Mouse (Mus musculus): Measurements from ENCODE around the gene Txnrd1. TPM values are rescaled to one million over a fixed set of nuclear protein-coding genes. Genes with fewer than 3 reads are reported as not detected.
A peak's percentile ranks its signal among the peaks of the same experiment; 100 is the strongest.

Gene Txnrd1
- polyA plus RNA-seq, 1 experiment from 2014 or later, result 108 TPM

DNA sequence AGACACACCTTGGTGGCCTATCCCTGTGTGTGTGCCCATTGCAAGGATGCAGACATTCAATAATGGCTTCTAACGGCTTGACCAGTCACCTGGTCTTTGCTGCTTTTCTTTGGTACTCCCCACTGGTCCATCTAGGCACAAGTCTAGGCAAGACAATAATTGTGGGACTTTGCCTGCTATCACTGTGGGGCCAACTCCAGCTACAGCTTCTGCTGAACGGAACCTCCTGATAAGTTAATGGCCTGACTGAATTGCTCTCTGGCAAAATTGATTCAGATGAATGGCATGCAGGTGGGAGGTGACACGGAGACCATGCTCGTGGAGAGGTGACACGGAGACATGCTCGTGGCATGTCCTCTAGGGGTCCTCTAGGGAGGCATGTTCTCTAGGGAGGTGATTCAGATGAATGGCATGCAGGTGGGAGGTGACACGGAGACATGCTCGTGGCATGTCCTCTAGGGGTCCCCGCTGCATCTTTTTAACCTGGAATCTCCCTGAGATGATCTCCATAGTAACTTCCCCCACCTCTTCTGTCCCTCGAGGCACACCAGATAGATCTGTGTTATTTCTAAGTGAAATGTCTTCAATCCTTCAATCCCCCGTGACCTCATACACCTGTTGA lies 35.3 kb upstream of the Txnrd1 start:
- WGBS, result 46% methylated on average over 11 of the region's 11 CpGs
- ATAC-seq, result peak; percentile 71
- Histone ChIP-seq H3K4me2 (ENCODE audit: low read depth, low read length) (no peak overlapping the region), H3K27ac (ENCODE audit: low read length) (no peak overlapping the region), H3K4me1 (ENCODE audit: control insufficient read depth, insufficient read depth, low read length) (peaks cover 8% of the 10 kb centered on the region), H3K9ac (ENCODE audit: low read depth, low read length) (no peak overlapping the region), H3K36me3 (ENCODE audit: control insufficient read depth, insufficient read depth, low read length) (no peaks in the 10 kb centered on the region), H3K4me3 (ENCODE audit: low read length) (no peak overlapping the region), H3K27me3 (replicated peaks; ENCODE audit: control insufficient read depth, insufficient read depth, low read length) (no peaks in the 10 kb centered on the region), H3K9me3 (ENCODE audit: control insufficient read depth, low read length) (no peaks in the 10 kb centered on the region)

DNA sequence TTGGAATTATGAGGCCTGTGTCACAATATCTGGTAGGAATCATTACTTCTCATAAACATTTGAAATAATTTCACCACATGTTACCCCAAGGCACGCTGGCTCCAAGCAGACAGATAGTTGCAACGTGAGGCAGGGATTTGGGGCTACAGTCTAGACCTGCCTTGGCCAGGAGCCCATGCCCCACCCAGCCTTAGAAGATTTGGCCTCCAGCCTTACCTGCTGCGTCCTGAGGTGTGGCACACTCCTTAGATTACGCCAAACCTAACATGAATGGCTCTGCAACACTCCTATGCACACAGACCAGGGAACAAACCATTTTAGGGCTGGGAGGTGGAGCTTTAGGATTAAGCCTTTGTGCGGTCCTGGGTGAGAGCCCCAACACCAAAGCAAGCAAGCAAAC lies 33.7 kb upstream of the Txnrd1 start:
- Histone ChIP-seq H3K4me1 (ENCODE audit: control insufficient read depth, insufficient read depth, low read length) (peaks cover 7% of the 10 kb centered on the region), H3K9me3 (ENCODE audit: control insufficient read depth, low read length) (no peaks in the 10 kb centered on the region), H3K4me2 (ENCODE audit: low read depth, low read length) (no peak overlapping the region), H3K36me3 (ENCODE audit: control insufficient read depth, insufficient read depth, low read length) (no peaks in the 10 kb centered on the region), H3K27ac (ENCODE audit: low read length) (no peak overlapping the region), H3K4me3 (ENCODE audit: low read length) (no peak overlapping the region), H3K27me3 (replicated peaks; ENCODE audit: control insufficient read depth, insufficient read depth, low read length) (no peaks in the 10 kb centered on the region), H3K9ac (ENCODE audit: low read depth, low read length) (no peak overlapping the region)
- WGBS, result 66% methylated on average over 5 of the region's 5 CpGs
- no peak for ATAC-seq

DNA sequence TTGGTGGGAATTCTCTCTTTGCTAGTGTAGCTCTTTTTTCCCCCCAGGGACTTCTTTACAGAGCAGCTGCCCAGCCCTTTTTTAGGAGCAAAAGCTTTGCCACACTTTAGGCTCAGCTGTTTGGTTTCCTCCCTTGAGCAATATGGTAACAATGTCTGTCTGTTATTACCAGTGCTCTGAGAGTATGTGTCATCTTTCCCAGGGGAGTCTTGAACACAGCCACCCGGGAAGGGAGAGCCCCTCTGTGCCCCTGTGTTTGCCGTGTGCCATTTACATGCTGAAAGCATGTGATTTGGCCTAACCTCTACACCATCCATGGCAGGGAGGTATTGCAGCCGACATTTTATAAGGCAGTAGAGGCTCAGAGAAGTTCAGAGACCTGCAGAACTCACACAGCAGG lies 29.4 kb upstream of the Txnrd1 start:
- peak; percentile 29; the same call in 1 of the 2 replicates for ATAC-seq

DNA sequence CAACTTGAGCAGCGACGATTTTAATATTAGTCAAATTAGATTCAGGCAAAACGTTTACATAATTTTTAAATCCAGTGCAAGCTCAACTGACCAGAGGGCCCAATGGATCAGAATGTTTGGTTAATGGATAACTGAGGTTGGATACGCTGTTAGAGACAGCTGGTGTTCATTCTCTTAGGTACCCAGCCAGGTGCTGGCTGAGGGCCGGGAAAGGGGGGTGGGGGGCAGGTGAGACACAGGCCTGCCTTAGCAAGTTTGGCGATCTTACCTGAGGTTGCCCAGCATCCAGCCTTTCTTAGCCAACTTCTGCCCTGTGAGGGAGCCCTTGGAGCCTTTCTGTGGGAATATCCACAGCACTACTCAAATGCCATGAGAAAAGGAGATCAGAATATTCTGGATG lies 28.6 kb upstream of the Txnrd1 start:
- Histone ChIP-seq H3K27ac (ENCODE audit: low read length) (peak overlapping the region; percentile 67), H3K9me3 (ENCODE audit: control insufficient read depth, low read length) (no peaks in the 10 kb centered on the region), H3K36me3 (ENCODE audit: control insufficient read depth, insufficient read depth, low read length) (no peaks in the 10 kb centered on the region), H3K4me2 (ENCODE audit: low read depth, low read length) (no peak overlapping the region), H3K4me1 (ENCODE audit: control insufficient read depth, insufficient read depth, low read length) (peaks cover 7% of the 10 kb centered on the region), H3K27me3 (replicated peaks; ENCODE audit: control insufficient read depth, insufficient read depth, low read length) (no peaks in the 10 kb centered on the region), H3K4me3 (ENCODE audit: low read length) (no peak overlapping the region), H3K9ac (ENCODE audit: low read depth, low read length) (no peak overlapping the region)
- peak; percentile 78 for ATAC-seq
- 54% methylated on average over 6 of the region's 6 CpGs for WGBS

More for the DNA sequence above, 29.4 kb upstream of the Txnrd1 start:
- H3K36me3 ChIP-seq (ENCODE audit: control insufficient read depth, insufficient read depth, low read length), result no peaks in the 10 kb centered on the region
- no peak overlapping the region for H3K9ac ChIP-seq (ENCODE audit: low read depth, low read length)
- no peaks in the 10 kb centered on the region for H3K27me3 ChIP-seq (replicated peaks; ENCODE audit: control insufficient read depth, insufficient read depth, low read length)
- no peaks in the 10 kb centered on the region for H3K9me3 ChIP-seq (ENCODE audit: control insufficient read depth, low read length)
- H3K4me3 ChIP-seq (ENCODE audit: low read length), result no peak overlapping the region
- peaks cover 7% of the 10 kb centered on the region for H3K4me1 ChIP-seq (ENCODE audit: control insufficient read depth, insufficient read depth, low read length)
- H3K4me2 ChIP-seq (ENCODE audit: low read depth, low read length), result no peak overlapping the region
- WGBS, result 63% methylated on average over 3 of the region's 3 CpGs
- H3K27ac ChIP-seq (ENCODE audit: low read length), result peak overlapping the region; percentile 46; the same call in 1 of the 2 replicates

DNA sequence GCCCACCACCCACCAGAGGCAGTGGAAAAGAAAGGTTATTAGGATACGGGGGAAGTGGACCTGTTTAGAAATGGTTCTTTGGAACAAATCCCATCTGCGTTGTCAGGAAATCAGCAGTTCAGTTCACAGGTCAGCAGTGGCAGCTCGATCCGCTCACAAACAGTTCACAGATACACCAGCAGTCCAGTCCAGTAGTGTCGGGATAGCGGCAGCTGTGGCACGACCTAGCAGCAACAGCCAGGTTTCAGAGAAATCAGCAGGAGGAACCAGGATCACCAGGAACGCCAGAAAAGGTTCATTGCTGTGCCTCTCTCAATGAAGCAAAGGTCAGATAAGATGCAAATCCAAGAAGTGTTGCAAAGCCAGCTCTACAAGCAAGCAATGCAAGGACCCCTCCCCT lies 27.3 kb upstream of the Txnrd1 start:
- Histone ChIP-seq H3K9me3 (ENCODE audit: control insufficient read depth, low read length) (no peaks in the 10 kb centered on the region), H3K27ac (ENCODE audit: low read length) (no peak overlapping the region), H3K9ac (ENCODE audit: low read depth, low read length) (no peak overlapping the region), H3K4me3 (ENCODE audit: low read length) (no peak overlapping the region), H3K4me1 (ENCODE audit: control insufficient read depth, insufficient read depth, low read length) (peaks cover 4% of the 10 kb centered on the region), H3K36me3 (ENCODE audit: control insufficient read depth, insufficient read depth, low read length) (no peaks in the 10 kb centered on the region), H3K4me2 (ENCODE audit: low read depth, low read length) (no peak overlapping the region), H3K27me3 (replicated peaks; ENCODE audit: control insufficient read depth, insufficient read depth, low read length) (no peaks in the 10 kb centered on the region)
- ATAC-seq, result no peak
- 54% methylated on average over 8 of the region's 8 CpGs for WGBS

DNA sequence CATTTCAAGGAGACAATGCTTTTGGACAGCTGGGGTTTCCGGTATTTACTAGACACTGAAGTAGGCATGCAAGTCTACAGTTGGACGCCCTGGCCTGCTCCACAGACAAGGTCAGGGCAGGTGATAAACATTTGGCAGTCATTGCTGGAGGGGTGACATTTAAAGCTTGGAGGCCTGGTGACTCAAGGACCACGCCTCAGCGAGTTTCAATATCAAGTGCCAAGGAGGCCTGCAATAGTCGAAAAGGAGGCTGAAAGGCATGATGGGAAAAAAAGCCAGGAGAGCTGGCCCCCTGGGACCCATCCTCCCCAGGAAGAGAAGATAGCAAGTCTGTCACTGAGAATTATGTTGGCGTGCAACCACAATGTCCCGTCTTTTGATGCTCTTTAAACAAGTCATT lies 26.5 kb upstream of the Txnrd1 start:
- no peak overlapping the region for H3K27ac ChIP-seq (ENCODE audit: low read length)
- WGBS, result 72% methylated on average over 7 of the region's 7 CpGs
- no peak overlapping the region for H3K9ac ChIP-seq (ENCODE audit: low read depth, low read length)

DNA sequence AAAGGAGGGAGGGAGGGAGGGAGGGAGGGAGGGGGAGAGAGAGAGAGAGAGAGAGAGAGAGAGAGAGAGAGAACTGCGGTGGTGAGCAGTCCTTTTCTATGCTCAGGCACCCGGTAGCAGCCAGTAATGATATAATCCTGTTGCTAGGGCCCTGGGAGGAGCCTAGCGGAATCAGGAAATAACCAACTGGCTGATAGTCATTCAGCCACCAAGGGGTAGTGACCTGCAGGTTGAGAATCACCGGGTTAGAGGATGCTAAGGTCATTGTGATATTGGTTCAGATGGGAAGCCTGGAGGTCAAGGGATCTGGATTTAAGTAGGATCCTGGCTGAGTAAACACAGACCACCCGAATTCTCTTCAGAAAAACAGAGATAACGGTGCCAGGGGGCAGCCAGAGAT lies 25.6 kb upstream of the Txnrd1 start:
- WGBS, result 34% methylated on average over 6 of the region's 6 CpGs
- no peak overlapping the region for H3K4me2 ChIP-seq (ENCODE audit: low read depth, low read length)
- H3K9ac ChIP-seq (ENCODE audit: low read depth, low read length), result no peak overlapping the region
- H3K4me1 ChIP-seq (ENCODE audit: control insufficient read depth, insufficient read depth, low read length), result peaks cover 4% of the 10 kb centered on the region
- no peak overlapping the region for H3K4me3 ChIP-seq (ENCODE audit: low read length)
- H3K9me3 ChIP-seq (ENCODE audit: control insufficient read depth, low read length), result no peaks in the 10 kb centered on the region
- no peak overlapping the region for H3K27ac ChIP-seq (ENCODE audit: low read length)
- no peaks in the 10 kb centered on the region for H3K27me3 ChIP-seq (replicated peaks; ENCODE audit: control insufficient read depth, insufficient read depth, low read length)
- ATAC-seq, result no peak
- no peaks in the 10 kb centered on the region for H3K36me3 ChIP-seq (ENCODE audit: control insufficient read depth, insufficient read depth, low read length)

More for the DNA sequence above, 26.5 kb upstream of the Txnrd1 start:
- Histone ChIP-seq H3K36me3 (ENCODE audit: control insufficient read depth, insufficient read depth, low read length) (no peaks in the 10 kb centered on the region), H3K27me3 (replicated peaks; ENCODE audit: control insufficient read depth, insufficient read depth, low read length) (no peaks in the 10 kb centered on the region), H3K4me2 (ENCODE audit: low read depth, low read length) (no peak overlapping the region), H3K9me3 (ENCODE audit: control insufficient read depth, low read length) (no peaks in the 10 kb centered on the region), H3K4me3 (ENCODE audit: low read length) (no peak overlapping the region), H3K4me1 (ENCODE audit: control insufficient read depth, insufficient read depth, low read length) (peaks cover 4% of the 10 kb centered on the region)
- no peak for ATAC-seq

DNA sequence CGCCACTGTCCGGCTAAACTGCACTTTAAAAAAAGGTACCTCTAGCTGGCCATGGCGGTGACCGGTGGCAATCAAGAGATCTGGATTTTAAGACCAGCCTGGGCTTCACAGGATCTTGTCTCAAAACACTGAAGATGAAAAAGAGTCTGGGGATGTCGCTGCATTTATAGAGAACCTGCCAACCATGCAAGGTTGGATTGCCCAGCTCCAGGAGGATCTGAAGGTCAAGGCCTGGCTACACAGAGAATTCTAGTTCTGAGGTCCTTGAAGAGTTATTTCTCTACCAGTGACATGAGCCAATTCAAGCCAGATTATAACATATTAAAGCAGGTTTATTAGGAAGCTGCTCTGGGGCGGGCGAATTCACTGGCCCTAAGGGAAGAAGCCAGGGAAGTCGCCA lies 24.9 kb upstream of the Txnrd1 start:
- Histone ChIP-seq H3K9me3 (ENCODE audit: control insufficient read depth, low read length) (no peaks in the 10 kb centered on the region), H3K27ac (ENCODE audit: low read length) (no peak overlapping the region), H3K4me2 (ENCODE audit: low read depth, low read length) (no peak overlapping the region), H3K4me3 (ENCODE audit: low read length) (no peak overlapping the region), H3K36me3 (ENCODE audit: control insufficient read depth, insufficient read depth, low read length) (no peaks in the 10 kb centered on the region), H3K9ac (ENCODE audit: low read depth, low read length) (no peak overlapping the region), H3K4me1 (ENCODE audit: control insufficient read depth, insufficient read depth, low read length) (peaks cover 4% of the 10 kb centered on the region), H3K27me3 (replicated peaks; ENCODE audit: control insufficient read depth, insufficient read depth, low read length) (no peaks in the 10 kb centered on the region)
- WGBS, result 80% methylated on average over 8 of the region's 8 CpGs
- ATAC-seq, result no peak

DNA sequence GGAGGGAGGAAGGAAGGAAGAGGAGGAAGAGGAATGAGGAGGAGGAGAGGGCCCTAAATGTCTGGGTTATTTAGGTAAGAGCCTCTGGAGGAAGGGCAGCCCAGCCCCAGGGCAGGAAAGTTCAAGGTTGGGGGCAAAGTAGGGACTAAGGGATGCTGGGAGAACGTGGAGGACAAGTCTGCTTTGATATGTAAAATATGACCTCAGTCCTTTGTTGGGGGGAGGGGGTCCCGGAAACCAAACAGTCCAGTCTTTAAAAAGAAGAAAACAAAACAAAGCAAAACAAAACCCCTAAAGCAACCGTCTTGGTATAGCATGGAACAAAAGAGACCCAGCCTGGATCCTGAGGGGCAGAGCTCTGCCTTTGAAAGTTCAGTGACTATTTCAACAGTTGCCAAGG lies 24.4 kb upstream of the Txnrd1 start:
- ATAC-seq, result no peak
- H3K27ac ChIP-seq (ENCODE audit: low read length), result no peak overlapping the region
- 42% methylated on average over 3 of the region's 3 CpGs for WGBS
- no peaks in the 10 kb centered on the region for H3K27me3 ChIP-seq (replicated peaks; ENCODE audit: control insufficient read depth, insufficient read depth, low read length)
- no peak overlapping the region for H3K4me2 ChIP-seq (ENCODE audit: low read depth, low read length)
- H3K9me3 ChIP-seq (ENCODE audit: control insufficient read depth, low read length), result no peaks in the 10 kb centered on the region
- 0 out of 2 replicates have a peak overlapping the region, but pooled peaks have one; percentile 7 for H3K9ac ChIP-seq (ENCODE audit: low read depth, low read length)
- peaks cover 4% of the 10 kb centered on the region for H3K4me1 ChIP-seq (ENCODE audit: control insufficient read depth, insufficient read depth, low read length)
- H3K36me3 ChIP-seq (ENCODE audit: control insufficient read depth, insufficient read depth, low read length), result no peaks in the 10 kb centered on the region
- H3K4me3 ChIP-seq (ENCODE audit: low read length), result no peak overlapping the region

DNA sequence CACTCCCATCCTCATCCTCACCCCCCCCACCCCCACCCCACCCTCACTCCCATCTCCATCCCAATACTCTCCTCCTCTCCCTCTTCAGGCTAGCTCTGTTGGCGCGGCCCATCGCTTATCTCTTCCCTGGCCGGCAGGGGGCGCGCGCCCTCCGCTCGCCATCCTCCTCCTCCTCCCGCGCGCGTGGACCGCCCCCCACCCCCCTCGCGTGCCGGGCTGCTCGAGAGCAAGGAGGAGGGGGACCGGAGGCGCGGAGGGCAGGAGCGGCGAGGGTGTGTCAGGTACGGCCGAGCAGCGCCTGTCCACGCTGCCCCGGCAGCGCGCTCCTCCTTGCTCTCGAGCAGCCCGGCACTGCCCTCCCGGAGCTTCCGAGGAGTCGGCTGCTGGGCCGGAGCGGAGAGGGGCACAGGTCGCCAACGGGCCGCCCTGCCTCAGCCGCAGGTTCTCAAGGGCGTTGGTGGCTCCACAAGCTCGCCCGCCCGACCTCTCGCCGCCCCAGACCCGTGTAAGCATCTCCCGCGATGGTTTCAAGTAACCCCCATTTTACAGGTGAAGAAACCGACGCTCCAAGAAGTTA lies 21.8 kb upstream of the Txnrd1 start:
- Histone ChIP-seq H3K4me1 (ENCODE audit: control insufficient read depth, insufficient read depth, low read length) (no peaks in the 10 kb centered on the region), H3K4me2 (ENCODE audit: low read depth, low read length) (peak overlapping the region; percentile 82), H3K9ac (ENCODE audit: low read depth, low read length) (peak overlapping the region; percentile 69), H3K9me3 (ENCODE audit: control insufficient read depth, low read length) (no peaks in the 10 kb centered on the region), H3K36me3 (ENCODE audit: control insufficient read depth, insufficient read depth, low read length) (no peaks in the 10 kb centered on the region), H3K27ac (ENCODE audit: low read length) (no peak overlapping the region), H3K27me3 (replicated peaks; ENCODE audit: control insufficient read depth, insufficient read depth, low read length) (no peaks in the 10 kb centered on the region), H3K4me3 (ENCODE audit: low read length) (peak overlapping the region; percentile 56)
- 7% methylated on average over 35 of the region's 52 CpGs for WGBS
- peak; percentile 85 for ATAC-seq
